Mouse (Mus musculus): ENCODE measurements at regions not wholly inside any gene's neighbourhood (a gene's known extent, or its start where the extent isn't known, plus 50 kb on each side); places are given as distances from the start of the nearest gene placed in this dataset.

GRCm38 (mm10) chr13:53755046-53755615, 282.3 kb upstream of the Msx2 start:
- no peak for TF ChIP-seq CTCF (IDR thresholded peaks at IDR 0.05)
- TF ChIP-seq EP300 (IDR thresholded peaks at IDR 0.05; ENCODE audit: insufficient read depth, low read depth, low read length) = no peak

Measured in heart, adult 2 months (tissue).